Mouse (Mus musculus) thymus, postnatal 10 days (tissue): ENCODE results near the gene Fkbp15.

ENCODE experiments used
- DNase-seq, 2 experiments: peaks; one replicate each; pipeline ENCODE4 v3.0.0; 2021; ENCODE audit warnings: low spot score in 2 of 2

The Fkbp15 gene

DNA sequence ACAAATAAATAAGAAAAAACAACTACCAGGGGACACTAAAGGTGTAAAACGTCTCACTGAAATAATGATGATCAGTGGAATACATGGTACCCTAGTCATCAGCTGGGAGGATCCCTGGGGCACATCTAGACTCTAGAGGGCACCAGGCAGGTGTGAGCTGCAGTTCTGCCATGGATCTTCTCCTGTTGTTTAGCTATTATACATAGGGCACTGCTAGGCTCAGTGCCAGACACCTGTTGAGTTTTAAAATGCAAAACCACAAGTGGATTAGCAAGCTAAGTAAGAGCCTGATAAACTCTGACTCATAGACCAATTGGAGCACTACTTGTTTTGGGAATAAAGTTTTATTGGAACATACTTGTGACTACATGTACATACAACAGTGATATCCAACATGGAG, 42.1 kb downstream of the Fkbp15 start:
- no peak for DNase-seq

DNA sequence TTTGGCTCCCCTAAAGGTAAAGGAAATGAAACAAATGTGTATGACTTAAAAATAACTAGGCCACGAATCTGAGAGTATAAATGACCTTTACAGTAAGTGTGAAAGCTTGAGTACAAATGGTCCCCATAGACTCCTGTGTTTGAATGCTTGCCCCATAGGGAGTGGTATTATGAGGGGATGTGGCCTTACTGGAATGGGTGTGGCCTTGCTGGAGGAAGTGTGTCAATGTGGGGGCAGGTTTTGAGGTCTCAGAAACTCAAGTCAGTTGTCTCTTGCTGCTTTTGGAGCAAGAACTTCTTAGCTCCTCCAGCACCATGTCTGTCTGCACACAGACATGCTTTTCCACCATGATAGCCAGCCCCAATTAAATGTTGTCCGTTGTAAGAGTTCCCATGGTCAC, 43.9 kb downstream of the Fkbp15 start:
- DNase-seq = no peak

DNA sequence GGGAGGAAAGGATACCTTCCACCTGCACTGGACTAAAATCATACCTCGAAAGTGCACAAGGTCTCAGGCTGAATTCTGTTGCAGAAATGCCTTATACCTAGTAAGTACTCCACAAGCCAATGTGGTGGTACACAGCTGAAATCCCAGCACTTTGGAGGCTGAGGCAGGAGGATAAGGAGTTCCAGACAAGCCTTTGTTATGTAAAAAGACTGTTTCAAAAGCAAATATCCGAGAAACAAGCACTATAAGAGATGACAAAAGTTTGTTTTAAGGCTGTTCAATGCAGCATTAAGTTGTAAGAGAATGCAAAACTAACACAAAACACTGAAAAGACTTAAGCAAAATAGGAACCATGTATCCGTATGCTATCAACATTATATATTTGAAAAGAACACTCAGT, 45.8 kb downstream of the Fkbp15 start:
- no peak for DNase-seq

DNA sequence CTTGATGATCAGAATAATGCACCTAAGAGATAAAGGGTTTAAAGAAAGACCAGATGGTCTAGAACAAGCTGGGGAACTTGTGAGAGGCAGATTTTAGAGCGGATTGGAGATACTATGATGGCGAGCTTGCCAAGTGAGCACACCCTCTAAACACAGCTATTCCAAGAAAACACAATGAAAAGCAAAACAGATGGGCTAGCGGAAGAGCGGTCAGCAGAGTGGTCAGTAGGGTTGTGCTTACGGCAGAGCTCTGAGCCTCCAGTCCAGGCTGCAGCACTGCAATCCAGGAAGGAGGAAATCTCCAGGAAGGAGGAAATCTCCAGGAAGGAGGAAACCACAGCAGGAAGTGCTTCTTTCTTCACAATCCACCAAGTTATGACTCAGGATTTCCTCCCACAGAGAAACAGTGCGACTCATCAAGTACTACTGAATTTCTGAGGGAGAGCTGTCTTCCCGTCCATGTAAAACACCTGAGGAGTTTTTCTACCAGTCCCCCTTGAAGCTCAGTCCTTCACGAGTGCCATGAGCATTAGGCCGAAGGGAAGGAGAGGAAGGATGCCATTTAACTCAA, 46.6 kb downstream of the Fkbp15 start:
- no peak for DNase-seq

DNA sequence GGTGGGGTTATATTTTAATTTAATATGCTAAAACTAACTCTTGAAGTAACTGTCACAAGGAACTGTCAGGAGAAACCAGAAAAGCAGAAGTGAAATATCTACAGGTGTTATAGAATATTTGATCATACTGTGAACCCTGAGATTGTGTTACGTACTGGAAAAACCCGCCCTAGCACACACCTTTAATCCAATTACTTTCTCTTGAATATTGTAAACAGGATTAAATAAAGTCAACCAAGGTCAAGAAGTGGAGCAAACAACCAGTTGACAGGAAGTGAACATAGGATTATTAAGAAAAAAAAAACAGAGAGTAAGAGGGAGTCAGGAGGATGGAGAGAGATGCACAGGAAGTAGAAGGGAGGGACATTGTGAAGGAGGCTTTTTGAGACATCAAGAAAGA, 47.5 kb downstream of the Fkbp15 start:
- no peak for DNase-seq

DNA sequence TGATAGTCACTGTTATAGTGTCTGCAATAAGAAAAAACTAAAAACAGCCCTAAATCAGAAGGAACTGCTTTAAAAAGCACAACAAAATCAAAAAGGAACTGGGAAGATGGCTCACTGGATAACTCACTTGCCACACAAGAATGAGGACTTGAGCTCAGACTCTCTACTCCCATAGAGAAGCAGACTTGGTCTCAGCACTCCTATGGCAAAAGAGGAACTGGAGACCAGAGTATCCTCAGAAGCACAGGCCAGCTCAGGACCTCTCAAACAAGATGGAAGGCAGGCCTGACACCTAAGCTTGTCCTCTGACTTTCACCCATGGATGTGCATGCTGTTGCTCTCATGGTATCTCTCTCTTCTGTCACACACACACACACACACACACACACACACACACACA, 51.9 kb downstream of the Fkbp15 start:
- DNase-seq = no peak

DNA sequence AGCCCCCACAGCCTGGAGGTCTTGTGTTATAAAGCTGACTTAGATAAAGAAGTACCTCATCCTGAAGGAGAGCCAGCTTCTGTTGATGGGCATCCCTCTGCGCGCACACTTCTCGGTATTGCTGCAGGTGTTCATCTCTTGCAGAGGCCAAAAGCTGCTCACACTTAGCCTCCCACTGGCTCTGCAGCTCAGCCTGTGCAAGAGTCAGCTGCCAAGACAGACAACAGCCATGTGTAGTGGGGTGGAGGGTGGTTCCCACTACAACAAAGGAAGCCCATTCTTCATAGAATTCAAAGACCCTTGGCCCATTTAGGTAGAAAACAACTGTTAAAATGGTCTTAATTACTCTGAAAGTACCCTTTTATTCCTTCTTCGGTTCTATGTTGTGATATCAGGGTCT, 53.5 kb downstream of the Fkbp15 start:
- DNase-seq = no peak

DNA sequence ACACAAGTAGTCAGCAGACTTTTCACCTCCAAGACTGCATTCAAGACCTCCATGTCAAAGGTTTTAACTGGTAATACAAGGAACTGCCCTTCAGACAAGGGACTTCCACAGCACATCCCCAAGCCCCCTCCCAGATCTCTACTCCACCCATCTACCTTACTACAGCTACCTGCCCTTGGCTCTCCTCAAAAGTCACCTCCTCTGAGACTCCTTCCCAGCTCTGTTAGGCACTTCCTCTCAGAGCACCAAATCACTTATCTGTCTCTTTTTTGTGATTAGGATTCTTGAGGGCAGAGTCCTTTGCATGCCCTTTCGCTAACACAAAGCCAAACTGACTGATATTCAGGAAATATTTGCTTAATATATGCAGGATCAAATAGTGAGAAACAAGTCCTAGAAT, 54.0 kb downstream of the Fkbp15 start:
- no peak for DNase-seq

DNA sequence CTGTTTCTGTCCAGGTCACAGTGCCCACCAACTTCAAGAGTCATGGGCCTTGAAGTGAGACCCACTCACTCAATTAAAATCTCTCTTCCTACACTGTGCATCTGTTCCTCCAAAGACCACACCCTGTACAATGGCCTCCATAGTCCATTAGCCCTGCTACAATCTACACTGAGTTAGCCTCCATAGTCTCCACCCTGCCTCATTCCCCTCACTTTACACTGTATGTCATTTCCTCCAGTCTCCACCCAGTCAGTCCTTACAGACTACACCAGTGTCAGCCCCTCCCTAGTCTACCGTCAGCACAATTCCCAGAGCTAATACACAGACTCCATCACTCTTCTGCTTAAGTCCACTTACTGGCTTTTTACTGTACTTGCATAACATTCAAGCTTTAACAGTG, 57.1 kb downstream of the Fkbp15 start:
- DNase-seq = no peak

DNA sequence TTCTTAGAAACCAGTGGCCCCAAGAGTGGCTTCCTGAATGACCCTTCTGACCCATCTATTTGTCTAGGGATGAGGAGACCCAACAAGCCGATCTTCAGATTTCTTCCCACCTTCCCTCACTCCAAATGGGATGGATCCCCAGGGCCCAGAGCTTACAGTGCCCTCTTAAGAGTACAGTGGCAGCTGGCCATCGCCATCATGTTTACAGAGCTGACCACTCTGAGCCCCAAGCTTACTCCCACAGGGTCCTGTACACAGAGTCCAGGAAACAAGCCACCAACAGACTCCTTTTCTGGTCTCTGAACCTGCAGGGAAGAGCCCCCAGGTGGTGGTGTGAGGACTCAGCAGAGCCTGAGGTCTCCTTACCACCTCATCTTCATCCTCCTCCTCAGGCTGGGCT, 57.6 kb downstream of the Fkbp15 start:
- no peak for DNase-seq

DNA sequence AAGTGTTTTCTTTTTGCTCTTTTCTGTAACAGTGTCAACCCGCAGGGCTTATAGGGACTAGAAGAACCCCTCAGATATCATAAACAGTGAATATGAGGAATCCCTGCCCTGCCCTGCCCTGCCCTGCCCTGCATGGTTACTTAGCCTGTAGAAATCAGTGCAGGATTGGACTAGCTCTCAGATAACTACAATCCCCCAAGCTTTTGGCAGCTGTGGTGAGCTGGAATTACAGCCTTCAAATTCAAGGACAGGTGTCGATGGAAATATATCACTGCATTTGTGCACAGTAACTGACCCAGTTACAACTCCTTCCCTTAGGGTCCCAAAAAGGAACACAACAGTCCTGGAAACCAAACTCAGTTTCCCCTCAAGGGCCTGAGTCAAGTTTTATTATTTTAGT, 60.3 kb downstream of the Fkbp15 start:
- DNase-seq = no peak

DNA sequence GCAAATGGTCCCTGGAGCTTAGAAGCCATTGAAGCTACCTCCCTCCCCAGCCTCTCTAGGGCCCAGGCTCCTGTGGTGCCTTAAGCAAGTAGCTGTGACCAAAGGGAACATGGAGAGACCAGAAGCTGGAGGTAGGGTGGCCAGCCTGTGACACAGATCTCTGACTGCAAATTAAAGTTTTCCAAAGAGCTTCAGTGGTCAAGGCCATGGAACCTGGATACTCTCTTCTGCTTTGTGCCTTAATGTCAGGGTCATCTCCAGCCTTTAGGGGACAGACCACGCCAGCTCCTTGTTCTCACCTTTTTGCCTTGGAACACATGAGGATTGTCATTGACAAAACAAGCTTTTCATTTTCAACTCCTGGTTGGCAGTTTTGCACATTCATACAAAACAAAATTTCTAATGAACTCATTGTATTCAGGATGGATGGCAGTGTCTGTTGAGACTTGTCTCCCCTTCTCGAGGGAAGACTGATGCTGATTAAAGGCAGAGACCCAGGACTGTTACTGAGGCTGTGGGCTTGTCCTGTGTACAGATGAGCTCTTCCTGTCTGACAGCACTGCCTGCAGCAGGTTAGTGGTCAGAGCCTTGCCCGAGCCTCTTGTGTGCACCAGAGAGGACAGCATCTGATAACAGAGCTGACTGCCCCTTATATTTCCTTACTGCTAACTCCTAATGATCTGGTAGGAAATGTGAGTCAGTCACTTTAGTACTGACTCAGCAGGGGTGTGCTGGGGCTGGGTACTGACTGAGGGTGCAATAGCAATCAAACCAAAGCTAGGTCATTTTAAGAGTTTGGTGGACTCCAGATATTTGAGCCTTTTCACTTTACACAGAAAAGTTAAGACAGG, 62.8 kb downstream of the Fkbp15 start:
- no peak for DNase-seq

DNA sequence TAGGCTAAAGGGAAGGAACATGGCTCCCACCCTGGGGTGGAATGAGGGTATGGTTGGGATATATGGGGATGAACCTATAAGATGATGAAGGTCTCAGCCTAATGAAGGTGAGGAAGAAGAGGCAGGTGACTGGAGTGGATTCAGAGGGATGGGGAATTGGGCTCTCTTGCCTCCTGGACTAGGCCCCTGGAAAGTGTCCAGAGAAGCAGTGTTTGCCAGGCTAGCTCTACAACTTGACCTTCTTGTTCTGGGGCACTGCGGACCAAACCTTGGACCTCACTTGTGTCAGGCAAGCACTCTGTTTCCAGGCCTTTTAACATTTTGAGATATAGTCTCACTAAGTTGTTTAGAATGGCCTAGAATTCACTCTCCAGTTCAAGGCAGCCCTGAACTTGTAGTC, 65.6 kb downstream of the Fkbp15 start:
- no peak for DNase-seq

DNA sequence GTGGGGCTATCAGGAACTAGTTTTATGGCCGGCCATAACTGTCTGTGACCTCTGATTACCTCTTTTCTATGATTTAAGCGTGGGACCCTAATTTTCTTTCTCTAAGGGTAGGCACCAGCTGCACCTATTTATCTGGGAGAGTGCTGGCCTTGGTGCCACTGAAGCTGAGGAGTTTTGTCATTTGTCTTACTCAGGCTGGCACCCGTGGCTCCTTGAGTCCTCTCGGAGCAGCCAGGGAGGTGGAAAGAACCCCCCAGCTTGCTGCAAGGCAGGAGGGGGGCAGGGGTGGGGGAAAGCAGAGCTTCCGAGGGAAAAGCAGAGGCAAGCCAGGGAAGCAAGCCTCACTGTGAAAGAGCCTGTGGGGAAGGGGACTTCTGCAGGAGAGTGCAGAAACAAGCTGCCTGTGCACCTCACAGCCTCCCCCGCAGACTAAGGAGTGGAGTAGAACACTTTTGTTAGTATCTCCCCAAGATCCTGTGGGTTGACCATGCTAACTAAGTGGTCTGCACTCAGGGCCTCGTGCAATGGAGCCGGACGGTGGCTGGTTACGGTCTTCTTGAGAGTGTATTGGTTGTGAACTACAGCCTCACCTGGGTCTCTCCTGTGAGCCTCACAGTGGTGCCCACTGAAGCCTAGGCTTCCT, 67.0 kb downstream of the Fkbp15 start:
- DNase-seq = no peak

DNA sequence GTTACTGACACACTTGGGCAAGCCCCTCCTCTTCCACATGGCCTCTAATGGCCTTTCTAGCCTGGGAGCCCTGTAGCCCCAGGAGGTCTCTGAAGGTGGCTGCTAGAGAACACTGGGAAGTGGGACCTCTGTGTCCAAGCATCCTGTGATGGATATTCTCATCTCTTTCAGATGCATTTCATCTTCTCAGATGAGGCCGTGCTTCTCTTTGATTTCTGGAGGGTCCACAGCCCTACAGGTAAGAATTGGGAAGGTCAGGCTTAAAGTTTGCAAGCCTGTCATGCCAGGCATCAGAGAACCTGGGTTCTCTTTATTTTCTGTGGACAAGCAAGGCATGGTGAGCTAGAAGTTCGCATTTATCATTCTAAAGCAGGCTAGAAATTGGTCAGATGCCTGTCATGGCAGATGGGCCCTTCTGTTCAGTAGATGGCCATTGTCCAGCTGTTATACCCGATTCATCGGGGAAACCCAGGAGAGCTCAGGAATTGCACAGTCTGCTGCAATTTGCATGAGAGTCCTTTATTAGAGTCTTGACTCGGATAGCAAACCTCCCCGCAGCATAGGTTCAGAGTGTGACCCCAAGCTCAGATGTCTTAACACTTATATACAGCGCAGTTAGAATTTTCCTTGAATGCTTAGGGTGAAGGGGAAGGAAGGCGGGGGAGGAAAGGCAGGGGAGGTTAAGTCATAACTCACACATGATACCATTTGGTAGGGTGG, 67.7 kb downstream of the Fkbp15 start:
- no peak for DNase-seq

DNA sequence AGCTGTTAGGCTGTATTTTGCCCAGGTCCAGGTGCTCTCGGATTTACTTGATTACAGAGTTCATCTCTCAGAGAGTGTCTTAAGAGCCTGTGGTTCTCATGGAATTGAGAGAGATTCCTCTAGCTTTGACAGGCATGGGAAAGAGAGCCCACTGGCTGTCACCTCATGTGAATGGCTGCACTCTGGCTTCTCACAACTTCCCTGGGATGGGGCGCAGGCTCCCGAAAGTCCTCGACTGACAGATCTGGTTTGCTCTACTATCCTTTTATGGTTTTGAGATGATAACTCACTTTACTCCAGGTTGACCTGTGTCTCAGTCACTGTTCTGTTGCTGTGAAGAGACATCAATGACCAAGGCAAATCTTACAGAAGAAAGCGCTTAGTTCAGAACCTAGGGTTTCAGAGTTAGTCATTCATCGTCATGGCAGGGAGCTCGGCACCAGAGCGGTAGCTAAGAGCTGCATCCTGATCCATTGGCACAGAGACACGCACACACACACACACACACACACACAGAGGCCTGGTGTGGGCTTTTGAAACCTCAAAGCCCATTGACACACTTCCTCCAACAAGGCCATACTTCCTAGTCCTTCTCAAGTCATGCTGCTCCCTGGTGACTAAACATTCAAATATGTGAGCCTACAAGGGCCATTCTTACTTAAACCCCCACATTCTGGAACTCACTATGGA, 69.4 kb downstream of the Fkbp15 start:
- no peak for DNase-seq

DNA sequence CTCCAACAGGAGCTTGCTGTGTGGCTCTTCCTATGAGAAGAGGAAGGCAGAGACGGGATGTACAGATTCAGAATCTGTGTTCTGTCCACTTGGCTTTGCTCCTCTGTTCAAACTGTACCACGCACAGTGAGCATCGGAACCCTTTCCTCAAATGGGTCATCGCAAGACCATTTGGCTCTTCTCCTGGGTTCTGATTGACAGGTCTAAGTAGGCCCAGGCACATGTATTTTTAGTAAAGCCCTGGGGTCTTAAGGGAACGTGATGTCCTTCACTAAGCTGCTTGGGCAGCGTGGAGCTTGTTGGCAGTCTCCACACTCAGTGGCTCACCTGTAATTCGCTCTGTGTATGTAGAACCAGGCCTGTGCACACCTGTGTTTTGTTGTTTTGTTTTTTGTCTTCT, 71.1 kb downstream of the Fkbp15 start:
- no peak for DNase-seq

DNA sequence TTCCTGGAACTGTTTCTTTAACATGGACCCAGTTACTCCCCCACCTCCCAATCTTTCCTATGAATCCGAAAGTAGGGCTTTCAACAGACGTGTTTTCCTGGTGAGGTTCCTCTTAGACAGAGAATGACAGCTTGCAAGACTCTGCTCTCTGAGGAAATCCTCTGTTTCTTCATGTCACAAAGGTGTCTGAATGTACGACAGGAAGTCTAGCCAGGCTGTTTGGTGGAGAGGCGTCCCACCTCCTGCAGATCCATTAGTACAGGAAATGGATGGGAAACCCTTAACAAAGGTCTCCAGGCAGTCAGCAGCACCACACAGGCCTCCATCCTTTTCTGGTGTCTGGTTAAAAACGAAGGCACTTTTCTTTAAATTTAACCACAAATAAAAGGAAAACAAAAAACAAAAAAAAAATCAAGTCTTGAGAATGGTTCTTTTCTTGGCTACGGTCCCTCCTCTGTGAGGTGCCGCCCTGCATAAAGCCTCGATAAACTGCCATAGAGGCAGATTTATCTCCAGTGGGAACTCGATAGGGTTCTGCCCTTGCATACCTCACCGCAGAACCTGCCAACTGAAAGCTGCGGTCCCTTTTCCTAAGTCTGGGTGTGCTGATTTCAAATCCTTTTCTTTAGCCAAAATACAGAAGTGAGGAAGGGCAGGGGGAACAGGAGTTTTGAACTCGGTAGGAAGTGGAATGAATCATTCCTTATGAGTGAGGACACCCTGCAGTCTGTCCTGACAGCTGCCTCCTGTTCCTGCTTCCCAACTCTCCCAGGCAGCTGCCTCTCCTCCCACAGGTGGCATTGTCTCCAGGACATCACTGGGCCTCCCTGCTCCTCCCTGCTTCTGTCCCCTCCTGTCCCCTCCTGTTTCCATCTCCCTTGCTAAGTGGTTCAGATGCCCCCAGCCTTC, 73.1 kb downstream of the Fkbp15 start:
- DNase-seq = no peak

DNA sequence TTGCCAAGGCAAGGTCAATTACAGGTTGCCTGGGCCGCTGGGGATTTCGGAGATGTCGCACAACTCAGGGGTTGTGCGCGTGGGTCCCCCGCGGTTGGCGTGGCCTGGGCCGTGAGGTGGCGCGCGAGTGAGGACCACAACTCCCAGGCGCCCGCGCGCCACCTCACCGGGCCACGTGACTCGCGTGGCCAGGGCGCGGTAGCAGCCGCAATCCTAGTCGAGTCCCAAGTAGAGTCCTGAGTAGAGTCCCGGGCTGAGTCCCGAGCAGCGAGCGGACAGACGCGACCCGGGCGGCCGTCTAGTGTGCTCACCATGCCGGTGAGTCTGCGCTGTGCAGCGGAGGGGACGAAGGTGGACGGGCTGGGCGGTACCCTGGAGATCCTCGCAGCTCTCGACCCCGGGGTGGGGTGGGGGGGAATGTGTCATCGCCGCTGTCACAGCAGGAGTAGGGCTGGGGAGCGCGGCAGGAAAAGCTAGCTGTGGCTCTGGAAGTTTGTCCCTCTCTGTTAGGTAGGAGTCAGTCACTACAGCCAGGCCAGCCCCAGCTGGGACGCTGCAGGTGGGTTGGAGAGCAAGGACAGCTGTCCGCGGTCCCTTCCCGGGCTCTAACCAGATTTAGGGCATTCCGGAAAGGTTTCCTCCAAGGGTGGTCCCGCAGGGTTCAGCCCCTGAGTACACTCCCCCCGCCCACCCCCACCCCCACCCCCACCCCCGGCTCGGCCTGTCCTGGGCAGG, 73.9 kb downstream of the Fkbp15 start:
- peak; percentile 49 to 60 for DNase-seq

DNA sequence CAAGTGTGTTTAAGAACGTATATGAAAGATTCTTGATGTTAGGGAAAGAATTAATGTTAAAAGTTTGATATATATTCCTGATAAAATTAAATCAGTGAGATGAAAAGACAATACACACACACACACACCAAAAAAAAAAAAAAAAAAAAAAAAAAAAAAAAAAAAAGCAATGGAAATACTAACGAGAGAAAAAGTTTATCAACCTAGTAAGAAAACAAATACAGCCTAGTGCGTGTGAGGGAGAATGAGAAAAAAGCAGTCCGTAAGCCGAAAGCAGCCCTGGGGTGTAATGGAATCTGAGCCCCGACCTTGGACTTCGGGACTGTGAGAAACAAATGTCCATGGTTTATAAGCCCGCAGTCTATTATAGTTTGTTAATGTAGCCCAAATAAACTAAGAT, 74.8 kb downstream of the Fkbp15 start:
- DNase-seq = no peak
